Mouse (Mus musculus) thymus, postnatal 14 days (tissue): ENCODE measurements at regions not wholly inside any gene's neighbourhood (a gene's known extent, or its start where the extent isn't known, plus 50 kb on each side); places are given as distances from the start of the nearest gene placed in this dataset.

ENCODE experiments used
- DNase-seq: peaks from one replicate; pipeline ENCODE4 v3.0.0; 2021

GRCm38 (mm10) chr3:37908456-37908855 lies 184.2 kb upstream of the Gm5148 start:
- no peak for DNase-seq

- peak; percentile 12 for DNase-seq
Observed at GRCm38 (mm10) chr3:37907432-37908088, 183.3 kb upstream of the Gm5148 start.

- DNase-seq, result peak; percentile 46
Observed at GRCm38 (mm10) chr3:37906806-37907251, 182.5 kb upstream of the Gm5148 start.

GRCm38 (mm10) chr3:37904188-37904587 lies 179.9 kb upstream of the Gm5148 start:
- no peak for DNase-seq

- no peak for DNase-seq
Observed at GRCm38 (mm10) chr3:37903482-37903881, 179.2 kb upstream of the Gm5148 start.

- DNase-seq, result no peak
Observed at GRCm38 (mm10) chr3:37903021-37903420, 178.7 kb upstream of the Gm5148 start.

GRCm38 (mm10) chr3:37897392-37897791 lies 173.1 kb upstream of the Gm5148 start:
- DNase-seq, result no peak

- DNase-seq, result peak; percentile 57
Observed at GRCm38 (mm10) chr3:37896821-37897311, 172.6 kb upstream of the Gm5148 start.

GRCm38 (mm10) chr3:37894599-37894998 lies 170.3 kb upstream of the Gm5148 start:
- no peak for DNase-seq

GRCm38 (mm10) chr3:37890202-37890601 lies 165.9 kb upstream of the Gm5148 start:
- no peak for DNase-seq

GRCm38 (mm10) chr3:37888455-37888854 lies 164.2 kb upstream of the Gm5148 start:
- DNase-seq, result no peak

GRCm38 (mm10) chr3:37887711-37888110 lies 163.4 kb upstream of the Gm5148 start:
- DNase-seq, result no peak

GRCm38 (mm10) chr3:37886705-37887454 lies 162.6 kb upstream of the Gm5148 start:
- no peak for DNase-seq

- no peak for DNase-seq
Observed at GRCm38 (mm10) chr3:37885776-37886175, 161.5 kb upstream of the Gm5148 start.

- no peak for DNase-seq
Observed at GRCm38 (mm10) chr3:37882417-37882816, 158.1 kb upstream of the Gm5148 start.

- DNase-seq, result no peak
Observed at GRCm38 (mm10) chr3:37881016-37881415, 156.7 kb upstream of the Gm5148 start.

GRCm38 (mm10) chr3:37879056-37879455 lies 154.8 kb upstream of the Gm5148 start:
- DNase-seq, result no peak

- no peak for DNase-seq
Observed at GRCm38 (mm10) chr3:37876016-37876765, 151.9 kb upstream of the Gm5148 start.

- no peak for DNase-seq
Observed at GRCm38 (mm10) chr3:37875331-37876015, 151.2 kb upstream of the Gm5148 start.

- no peak for DNase-seq
Observed at GRCm38 (mm10) chr3:37874864-37875263, 150.6 kb upstream of the Gm5148 start.

- no peak for DNase-seq
Observed at GRCm38 (mm10) chr3:37874346-37874745, 150.1 kb upstream of the Gm5148 start.

- DNase-seq, result no peak
Observed at GRCm38 (mm10) chr3:37872329-37872728, 148.0 kb upstream of the Gm5148 start.

- no peak for DNase-seq
Observed at GRCm38 (mm10) chr3:37871076-37871475, 146.8 kb upstream of the Gm5148 start.
